Mouse (Mus musculus): ENCODE results near the gene Olfr1510.
A peak's percentile ranks its signal among the peaks of the same experiment; 100 is the strongest.
"Not testable (repeated sequence)": the region's sequence is repeated elsewhere in the genome, so short reads cannot be mapped to it uniquely, and the experiment has no call there.

Gene Olfr1510

GRCm38 (mm10) chr14:52414273-52414672, at the start of gene Olfr1510:
Olfr1510 (minus strand) TSS chr14:52414373.
- DNase-seq: no peak

- no peak for DNase-seq
Measured at GRCm38 (mm10) chr14:52461928-52462327, 47.8 kb upstream of the Olfr1510 start.

GRCm38 (mm10) chr14:52451138-52451537, 37.0 kb upstream of the Olfr1510 start:
- DNase-seq: no peak

- no peak for DNase-seq
Measured at GRCm38 (mm10) chr14:52442690-52443089, 28.5 kb upstream of the Olfr1510 start, which contains the start of gene Olfr1509. Olfr1509 (plus strand) TSS chr14:52442990.

GRCm38 (mm10) chr14:52427686-52428085, 13.5 kb upstream of the Olfr1510 start:
- DNase-seq: no peak

GRCm38 (mm10) chr14:52410142-52410919, 3.8 kb downstream of the Olfr1510 start:
- not testable (repeated sequence) for DNase-seq

GRCm38 (mm10) chr14:52397279-52397678, 16.9 kb downstream of the Olfr1510 start, which contains the start of gene Olfr1511:
Olfr1511 (minus strand) TSS chr14:52397379.
- DNase-seq: no peak

GRCm38 (mm10) chr14:52390084-52390848, 23.9 kb downstream of the Olfr1510 start:
- DNase-seq: peak in 1 of 2 experiments; percentile 7

- no peak for DNase-seq
Measured at GRCm38 (mm10) chr14:52379068-52379467, 35.1 kb downstream of the Olfr1510 start, which contains the start of gene Olfr1512. Olfr1512 (minus strand) TSS chr14:52379168.

- no peak for DNase-seq
Measured at GRCm38 (mm10) chr14:52368741-52369140, 45.4 kb downstream of the Olfr1510 start.
